Mouse (Mus musculus): ENCODE data around the gene Tbc1d12. TPM values are rescaled to one million over a fixed set of nuclear protein-coding genes. Genes with fewer than 3 reads are reported as not detected.

Gene Tbc1d12
- total RNA-seq, 2 experiments from 2014 or later = 18.0 to 18.9 TPM

GRCm38 (mm10) chr19:38902501-38902900, 66.1 kb downstream of the Tbc1d12 start:
- no peak for DNase-seq (ENCODE audit: low spot score in 2 of 2)

- DNase-seq (ENCODE audit: low spot score in 2 of 2) = no peak
Measured at GRCm38 (mm10) chr19:38913786-38914185, 77.4 kb downstream of the Tbc1d12 start.

GRCm38 (mm10) chr19:38914926-38915325, 78.5 kb downstream of the Tbc1d12 start:
- DNase-seq (ENCODE audit: low spot score in 2 of 2) = no peak

- DNase-seq (ENCODE audit: low spot score in 2 of 2) = peak; percentile 59 to 64
Measured at GRCm38 (mm10) chr19:38915677-38916076, 79.3 kb downstream of the Tbc1d12 start.

- no peak for DNase-seq (ENCODE audit: low spot score in 2 of 2)
Measured at GRCm38 (mm10) chr19:38928481-38929158, 92.2 kb downstream of the Tbc1d12 start.

- DNase-seq (ENCODE audit: low spot score in 2 of 2) = no peak
Measured at GRCm38 (mm10) chr19:38929471-38930251, 93.3 kb downstream of the Tbc1d12 start.

GRCm38 (mm10) chr19:38930252-38930787, 93.9 kb downstream of the Tbc1d12 start:
- no peak for DNase-seq (ENCODE audit: low spot score in 2 of 2)

GRCm38 (mm10) chr19:38930788-38931565, 94.6 kb downstream of the Tbc1d12 start, which contains the start of gene Hells:
Gene Hells, plus strand, starts transcription at chr19:38930915.
- peak; percentile 83 to 88 for DNase-seq (ENCODE audit: low spot score in 2 of 2)

- no peak for DNase-seq (ENCODE audit: low spot score in 2 of 2)
Measured at GRCm38 (mm10) chr19:38931566-38931890, 95.1 kb downstream of the Tbc1d12 start.

GRCm38 (mm10) chr19:38944590-38945307, 108.4 kb downstream of the Tbc1d12 start:
- no peak for DNase-seq (ENCODE audit: low spot score in 2 of 2)

Other genes with a start within 250 kb of the Tbc1d12 start
- gene Noc3l, start 17.3 kb upstream of the Tbc1d12 start, total RNA-seq (2021) = 10 to 100 TPM; 11.7 to 14.0 TPM
- gene Hells, start 94.3 kb downstream of the Tbc1d12 start, total RNA-seq (2021) = 1 to 10 TPM; 4.7 to 7.9 TPM
- under 1 TPM; 0.22 to 0.23 TPM for gene Cyp2c55, start 170.4 kb downstream of the Tbc1d12 start, total RNA-seq (2021)
- under 1 TPM in 1 of 2 experiments, not detected in 1; 0.18 TPM for gene Cyp2c65, start 224.4 kb downstream of the Tbc1d12 start, total RNA-seq (2021)